Mouse (Mus musculus): ENCODE data around the gene Nsfl1c. TPM values are rescaled to one million over a fixed set of nuclear protein-coding genes. Genes with fewer than 3 reads are reported as not detected.

The Nsfl1c gene
- polyA plus RNA-seq, 1 experiment from 2014 or later: 235 TPM

DNA sequence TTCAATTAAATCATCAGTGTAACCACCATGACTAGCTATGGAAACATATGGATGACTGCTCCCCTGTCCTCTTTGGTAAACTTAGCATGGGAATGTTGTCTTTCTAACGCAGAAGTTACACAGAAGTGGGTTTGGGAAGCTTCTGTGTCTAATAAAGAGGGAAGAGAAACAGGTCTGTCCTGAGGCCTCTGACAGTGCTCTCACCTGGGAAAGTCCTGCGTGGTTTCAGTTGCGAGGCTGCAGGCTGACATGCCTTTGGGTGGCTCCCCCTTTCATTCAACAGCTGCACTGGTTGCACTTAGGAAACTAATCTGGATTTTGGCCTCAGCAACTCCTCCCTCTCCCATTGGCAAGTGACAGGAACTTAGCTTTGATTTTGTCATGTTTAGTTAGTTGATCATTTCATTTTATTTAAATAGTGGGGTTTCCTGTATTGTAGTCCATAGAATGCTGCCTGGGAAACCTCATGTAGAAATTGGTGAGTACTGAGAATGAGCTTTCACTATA is 55.7 kb downstream of the Nsfl1c start:
- Histone ChIP-seq H3K4me3 (no peak overlapping the region), H3K4me2 (no peak overlapping the region), H3K27ac (no peak overlapping the region), H3K36me3 (peaks cover 84% of the 10 kb centered on the region), H3K9ac (no peak overlapping the region), H3K9me3 (no peaks in the 10 kb centered on the region), H3K27me3 (no peaks in the 10 kb centered on the region), H3K4me1 (peaks cover 16% of the 10 kb centered on the region)
- WGBS: 84% methylated on average over 3 of the region's 3 CpGs
- no peak for ATAC-seq (ENCODE audit: borderline replicate concordance, extremely low read depth, low FRiP score, low TSS enrichment)

Other genes starting within 250 kb of the Nsfl1c start
- gene 4921509C19Rik, start 18.0 kb upstream of the Nsfl1c start, polyA plus RNA-seq (2015; fragmentation: Nextera tagmentation; extraction: Ambion mirVana): not detected in 2 replicates
- 776 and 781 TPM in 2 replicates for gene Fkbp1a, start 48.3 kb downstream of the Nsfl1c start, polyA plus RNA-seq (2015; fragmentation: Nextera tagmentation; extraction: Ambion mirVana)
- 0.70 and 1.1 TPM in 2 replicates for gene Sdcbp2, start 78.4 kb downstream of the Nsfl1c start, polyA plus RNA-seq (2015; fragmentation: Nextera tagmentation; extraction: Ambion mirVana)
- 0.60 and 0.64 TPM in 2 replicates for gene Snph, start 138.4 kb downstream of the Nsfl1c start, polyA plus RNA-seq (2015; fragmentation: Nextera tagmentation; extraction: Ambion mirVana)
- 0.09 TPM in 1 of 2 replicates, not detected in the other for gene Rad21l, start 174.4 kb downstream of the Nsfl1c start, polyA plus RNA-seq (2015; fragmentation: Nextera tagmentation; extraction: Ambion mirVana)
- 1.6 and 1.9 TPM in 2 replicates for gene Tmem74b, start 207.8 kb downstream of the Nsfl1c start, polyA plus RNA-seq (2015; fragmentation: Nextera tagmentation; extraction: Ambion mirVana)